Mouse (Mus musculus) right cerebral cortex, postnatal 10 days (tissue): ENCODE data around the gene Nrxn2.
A peak's percentile ranks its signal among the peaks of the same experiment; 100 is the strongest.

Source experiments
- DNase-seq, 2 experiments: peaks; one replicate each; pipeline ENCODE4 v3.0.0; 2021; ENCODE audit warnings: low spot score in 2 of 2

Nrxn2 gene

DNA sequence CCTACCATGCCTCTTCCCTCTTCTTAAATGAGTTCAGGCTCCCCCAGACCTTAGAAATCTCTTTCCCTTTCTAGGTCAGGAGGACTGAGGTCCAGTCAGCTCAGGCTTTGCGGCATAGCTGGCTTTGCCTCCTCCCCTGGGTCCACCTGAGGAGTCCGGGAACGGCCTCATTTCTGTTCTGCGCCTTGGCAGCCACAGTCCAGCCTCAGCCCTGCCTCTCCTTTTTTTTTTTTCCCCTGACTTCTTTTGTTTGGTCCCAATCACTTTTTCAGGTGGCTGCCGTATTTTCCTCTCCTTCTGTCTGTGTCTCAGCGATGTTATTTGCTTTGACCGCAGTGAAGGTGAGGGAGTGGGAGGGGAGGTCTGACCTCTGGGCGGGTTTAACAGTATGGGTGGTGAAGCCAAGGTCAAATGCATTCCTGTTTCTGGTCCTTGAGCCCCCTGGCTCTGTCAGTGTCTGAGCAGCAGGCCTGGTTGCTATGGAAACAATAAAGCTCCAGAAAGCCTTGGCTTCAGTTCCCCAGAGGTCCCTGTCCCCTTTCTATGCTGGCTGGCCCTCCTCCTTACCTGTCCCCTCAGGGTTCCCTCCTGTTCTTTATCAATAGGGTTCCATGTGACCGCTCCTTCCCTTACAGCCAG lies 34.3 kb downstream of the Nrxn2 start:
- no peak for DNase-seq

DNA sequence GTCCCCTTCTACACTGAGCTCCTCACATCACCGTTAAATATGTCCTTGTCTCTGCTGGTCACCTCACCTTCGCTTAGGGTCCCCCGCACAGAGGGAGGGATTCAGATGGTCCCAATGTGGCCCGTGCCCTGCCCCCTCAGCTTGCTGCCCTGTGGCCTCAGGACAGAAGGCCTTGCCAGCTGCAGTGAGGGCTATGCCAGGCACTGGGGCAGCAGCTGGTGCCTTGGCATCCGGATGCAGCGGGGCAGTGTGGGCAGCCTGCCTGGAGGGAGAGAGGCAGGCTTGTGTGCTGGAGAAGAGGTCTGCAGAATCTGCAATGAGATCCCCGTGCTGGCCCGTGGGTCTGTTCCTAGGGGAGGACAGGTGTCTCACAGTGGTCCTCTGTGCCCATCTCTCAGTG lies 34.8 kb downstream of the Nrxn2 start:
- DNase-seq, result peak; percentile 91

DNA sequence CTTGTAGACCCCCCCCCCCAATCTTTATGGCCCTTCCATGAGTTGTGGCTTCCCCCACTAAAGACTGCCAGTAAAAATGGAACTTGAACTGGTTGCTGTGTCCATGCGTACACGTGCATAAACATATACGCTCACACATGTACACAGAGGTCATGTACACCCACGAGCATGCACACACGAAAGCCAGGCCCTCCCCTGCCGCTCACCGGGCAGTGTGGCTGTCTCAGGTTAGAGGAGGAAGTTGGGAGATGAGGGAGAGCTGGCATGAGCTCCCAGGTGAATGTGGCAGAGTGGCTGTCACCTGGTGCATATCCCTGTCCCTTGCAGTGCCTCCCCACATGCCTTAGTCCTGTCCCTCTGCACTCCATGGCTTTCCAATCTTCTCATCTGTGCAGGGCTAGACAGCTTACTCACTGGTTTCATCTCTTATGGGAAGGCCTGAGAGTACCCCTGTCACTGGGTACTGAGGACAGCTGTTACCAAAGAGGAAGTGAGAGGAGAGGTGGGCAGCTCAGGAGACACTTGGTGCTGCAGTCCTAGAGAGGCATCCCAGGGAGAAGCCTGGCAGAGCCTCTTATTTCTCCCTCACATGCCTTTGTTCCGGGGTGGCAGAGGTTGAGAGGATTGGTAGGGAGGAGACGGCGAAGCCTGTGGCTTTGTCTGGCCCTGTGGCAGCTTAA lies 35.6 kb downstream of the Nrxn2 start:
- DNase-seq, result no peak

DNA sequence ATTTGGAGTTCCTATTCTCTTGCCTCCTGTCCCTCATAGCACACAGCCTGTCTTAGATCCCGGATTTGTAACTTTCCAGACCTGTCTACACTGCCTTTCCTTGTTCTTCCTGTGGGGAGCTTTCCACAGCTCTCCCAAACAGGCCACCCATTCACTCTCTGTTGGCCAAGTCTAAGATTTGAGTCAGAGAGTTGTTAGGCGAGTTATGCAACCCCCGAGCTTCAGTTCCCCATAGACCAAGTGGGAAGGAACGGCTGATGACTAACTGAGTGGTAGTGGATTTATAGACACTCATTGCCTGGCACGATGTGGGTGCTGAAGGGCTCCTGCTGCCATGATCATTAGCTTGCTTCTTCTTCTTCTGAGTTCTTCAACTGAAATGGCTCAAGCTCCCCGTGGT lies 41.0 kb downstream of the Nrxn2 start:
- DNase-seq, result no peak

DNA sequence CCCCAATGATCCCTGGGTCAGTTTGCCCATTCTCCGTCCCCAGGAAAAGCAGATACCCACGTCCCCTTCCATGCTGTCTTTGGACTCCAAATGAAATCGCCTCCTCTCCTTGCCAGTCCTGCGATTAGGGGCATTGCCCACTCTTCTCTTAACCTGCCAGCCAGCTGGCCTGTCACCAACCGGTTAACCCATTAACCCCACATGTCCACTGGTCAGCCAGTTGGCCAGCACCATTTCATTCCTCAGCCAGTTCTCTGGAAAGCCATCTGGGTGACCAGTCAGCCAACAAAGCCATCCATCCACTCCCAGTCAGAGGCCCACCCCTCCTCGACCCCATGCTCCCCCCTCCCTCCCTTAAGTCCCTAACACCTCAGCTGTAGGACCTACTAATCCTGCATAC lies 44.3 kb downstream of the Nrxn2 start:
- DNase-seq, result peak in 1 of 2 experiments; percentile 52

DNA sequence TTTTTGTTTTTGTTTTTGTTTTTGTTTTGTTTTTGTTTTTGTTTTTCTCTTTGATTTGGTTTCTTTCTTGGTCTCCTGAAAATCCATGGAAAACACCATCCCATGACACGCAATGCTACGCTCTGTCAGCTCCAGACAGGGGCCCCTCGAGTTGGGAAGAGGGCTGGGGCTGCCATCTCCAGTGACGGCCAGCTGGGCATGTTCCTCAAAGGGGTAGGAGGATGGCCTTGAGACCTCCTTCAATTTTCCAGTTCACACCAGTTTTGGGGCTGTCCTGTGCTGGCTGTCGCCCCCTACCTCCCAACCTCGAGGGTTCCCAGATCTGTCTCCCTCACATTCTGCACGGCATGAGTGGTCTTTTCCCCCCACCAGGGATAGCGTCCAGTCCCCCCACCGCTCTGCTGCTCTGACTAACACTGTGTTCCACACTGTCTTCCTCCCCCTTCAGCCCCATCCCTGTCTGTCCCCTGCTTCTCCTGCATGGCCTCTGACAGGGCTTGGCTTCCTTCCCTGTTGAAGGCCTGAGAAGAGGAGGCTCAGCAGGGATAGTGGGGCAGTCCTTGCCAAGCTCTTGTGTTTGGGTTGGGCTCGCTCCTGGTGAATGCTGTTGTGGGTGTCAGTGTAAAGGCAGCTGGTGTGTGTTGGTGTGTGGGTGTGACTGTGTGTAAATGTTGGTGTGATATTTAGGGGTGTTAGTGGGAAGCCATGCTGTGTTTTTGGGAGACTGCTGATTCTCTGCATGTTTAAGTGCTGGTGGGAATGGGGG lies 46.0 kb downstream of the Nrxn2 start:
- peak; percentile 72 to 83 for DNase-seq

DNA sequence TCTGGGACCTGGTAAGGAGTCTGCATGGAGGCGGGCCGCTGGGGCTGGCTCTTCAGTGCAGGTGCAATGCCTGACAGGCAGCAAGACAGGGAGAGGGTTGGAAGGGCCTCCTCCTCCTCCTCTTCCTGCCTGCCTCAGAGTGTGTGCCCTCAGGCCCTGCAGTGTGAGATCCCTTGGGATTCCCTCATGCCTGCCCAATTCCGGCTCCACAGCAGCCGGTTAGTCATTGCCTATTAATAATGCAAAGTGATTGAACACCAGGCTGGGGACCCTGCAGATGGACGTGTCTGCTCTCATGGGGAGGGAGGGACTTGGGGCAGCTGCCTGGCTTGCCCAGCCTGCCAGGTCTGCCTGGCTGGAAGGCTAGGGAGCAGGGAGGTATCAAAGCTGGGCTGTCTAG lies 46.6 kb downstream of the Nrxn2 start:
- DNase-seq, result no peak

DNA sequence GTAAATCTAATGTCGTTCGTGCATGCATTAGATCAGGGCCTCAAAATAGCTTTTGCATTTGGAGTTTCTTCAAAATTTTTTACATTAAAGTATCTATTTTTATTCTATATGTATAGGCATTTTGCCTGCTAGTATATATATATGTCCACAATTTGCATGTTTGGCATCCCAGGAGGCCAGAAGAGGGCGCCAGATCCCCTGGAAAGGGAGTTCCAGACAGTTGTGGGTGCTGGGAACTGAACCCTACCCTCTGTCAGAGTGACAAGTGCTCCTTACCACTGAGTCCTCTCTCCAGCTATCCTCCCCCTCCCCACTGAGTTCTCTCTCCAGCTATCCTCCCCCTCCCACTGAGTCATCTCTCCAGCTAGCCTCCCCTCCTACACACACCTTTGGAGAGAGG lies 48.4 kb downstream of the Nrxn2 start:
- DNase-seq, result no peak

DNA sequence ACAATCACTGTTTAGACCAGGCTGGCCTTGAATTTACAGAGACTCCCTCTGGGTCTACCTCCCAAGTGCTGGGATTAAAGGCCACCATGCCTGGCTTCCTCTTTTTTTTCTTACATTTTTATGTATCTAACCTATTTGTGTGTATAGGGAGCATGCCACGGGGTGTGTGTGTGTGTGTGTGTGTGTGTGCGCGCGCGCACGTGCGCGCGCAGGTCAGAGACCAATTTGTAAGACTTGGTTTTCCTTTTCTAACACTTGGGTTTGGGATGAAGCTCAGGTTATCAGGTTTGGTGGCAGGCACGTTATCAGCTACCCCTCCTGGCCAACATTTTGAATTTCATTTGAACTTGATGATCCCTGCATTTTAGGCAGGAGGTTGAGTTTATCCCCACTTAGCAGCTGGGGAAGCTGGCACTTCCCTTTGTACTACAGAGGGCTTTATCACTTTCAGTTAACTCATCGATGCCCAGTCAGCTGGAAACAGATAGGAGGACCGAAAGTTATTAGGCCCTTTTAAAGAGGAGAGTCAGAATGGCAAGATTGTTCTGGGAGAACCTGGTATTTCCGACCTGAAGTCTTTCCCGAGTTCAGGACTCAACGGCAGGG lies 48.9 kb downstream of the Nrxn2 start:
- no peak for DNase-seq

DNA sequence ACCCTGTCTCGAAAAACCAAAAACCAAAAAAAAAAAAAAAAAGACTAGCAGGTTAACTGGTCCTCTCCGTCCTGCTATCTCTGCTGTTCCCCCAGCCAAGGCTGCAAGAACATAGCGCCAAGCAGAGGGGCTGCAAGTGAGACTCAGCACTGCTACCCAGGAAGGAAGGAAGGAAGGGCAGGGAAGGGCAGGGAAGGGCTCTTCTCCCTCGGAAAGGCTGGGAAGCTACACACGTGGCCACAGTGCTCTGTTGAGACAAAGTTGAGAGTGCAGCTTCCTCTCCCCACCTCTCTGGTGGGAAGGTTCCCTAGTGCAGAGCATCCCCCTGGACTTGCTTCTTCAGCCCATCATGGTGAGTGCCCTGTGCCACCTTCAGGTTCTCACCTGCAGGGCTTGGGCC lies 53.1 kb downstream of the Nrxn2 start:
- DNase-seq, result no peak

DNA sequence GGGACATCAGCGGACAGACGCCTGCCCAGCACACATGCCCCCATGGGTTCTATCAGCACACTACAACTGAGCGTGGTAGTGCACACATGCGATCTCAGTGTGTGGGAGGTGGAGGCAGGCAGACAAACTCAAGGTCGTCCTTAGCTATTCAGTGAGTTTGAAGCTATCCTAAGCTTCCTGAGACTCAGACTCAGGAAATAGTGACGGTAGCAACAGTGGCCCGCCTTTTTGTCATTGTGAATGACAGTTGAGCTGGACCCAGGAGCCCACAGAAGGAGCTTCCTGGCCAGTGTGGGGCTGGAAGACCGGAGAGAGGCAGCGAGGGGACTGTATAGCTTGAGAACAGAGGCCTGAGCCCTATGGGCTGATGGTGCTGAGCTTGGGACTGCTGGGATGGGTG lies 54.3 kb downstream of the Nrxn2 start:
- no peak for DNase-seq

DNA sequence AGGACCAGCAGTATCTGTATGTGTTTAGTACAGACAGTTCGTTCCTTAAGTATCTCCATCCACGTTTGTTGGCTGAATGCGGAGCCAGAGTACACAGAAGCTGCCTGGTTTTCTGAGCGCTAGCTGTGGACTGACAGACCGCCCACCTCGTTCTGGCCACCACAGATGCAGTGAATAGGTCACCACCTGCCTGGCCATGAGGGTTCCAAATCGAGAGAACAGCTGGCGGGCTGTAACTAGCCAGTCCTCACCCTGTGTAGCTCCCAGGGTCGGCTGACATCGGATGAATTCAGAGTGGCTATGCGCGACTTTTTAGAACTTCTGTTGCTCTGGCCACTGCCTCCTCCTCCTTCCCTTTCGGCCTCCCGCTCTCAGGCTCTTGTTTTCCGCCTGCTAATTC lies 56.2 kb downstream of the Nrxn2 start:
- DNase-seq, result no peak

DNA sequence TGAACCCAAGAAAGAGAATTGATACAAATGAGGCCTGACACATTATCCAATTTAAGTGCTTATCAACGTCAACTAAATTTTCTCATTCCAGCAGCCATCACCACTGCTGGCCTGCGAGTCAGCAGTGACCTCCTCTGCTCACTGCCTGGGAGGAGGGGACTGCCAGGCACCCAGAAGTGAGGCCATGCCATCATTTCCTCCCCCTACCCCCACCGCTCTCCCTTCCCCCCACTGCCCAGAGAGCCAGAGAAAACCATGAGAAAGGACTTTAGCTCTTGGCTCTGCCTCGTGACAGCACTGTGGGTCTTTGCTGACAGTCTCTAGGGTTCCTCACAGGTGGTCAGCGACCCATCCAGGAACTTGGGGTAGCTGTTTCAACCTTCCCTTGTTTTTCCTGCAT lies 56.6 kb downstream of the Nrxn2 start:
- no peak for DNase-seq

DNA sequence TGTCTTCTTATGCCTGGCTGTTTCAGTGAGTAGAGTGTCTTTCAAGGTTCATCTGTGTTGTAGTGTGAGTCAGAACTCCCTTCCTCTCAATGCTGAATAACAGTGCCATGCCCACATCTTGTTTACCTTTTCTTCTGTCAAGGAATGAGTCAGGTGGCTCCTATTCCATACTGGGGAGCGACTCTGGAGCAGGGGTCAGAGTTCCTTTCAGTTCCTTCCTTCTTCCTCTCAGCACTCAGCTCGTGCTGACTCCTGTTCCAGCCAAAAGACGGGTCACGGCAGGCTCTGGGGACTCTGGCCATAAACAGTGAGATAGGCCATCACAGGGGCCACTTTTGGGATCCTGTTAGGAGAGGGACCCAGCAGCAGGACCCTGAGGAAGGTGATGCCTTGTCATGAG lies 58.5 kb downstream of the Nrxn2 start:
- DNase-seq, result no peak

DNA sequence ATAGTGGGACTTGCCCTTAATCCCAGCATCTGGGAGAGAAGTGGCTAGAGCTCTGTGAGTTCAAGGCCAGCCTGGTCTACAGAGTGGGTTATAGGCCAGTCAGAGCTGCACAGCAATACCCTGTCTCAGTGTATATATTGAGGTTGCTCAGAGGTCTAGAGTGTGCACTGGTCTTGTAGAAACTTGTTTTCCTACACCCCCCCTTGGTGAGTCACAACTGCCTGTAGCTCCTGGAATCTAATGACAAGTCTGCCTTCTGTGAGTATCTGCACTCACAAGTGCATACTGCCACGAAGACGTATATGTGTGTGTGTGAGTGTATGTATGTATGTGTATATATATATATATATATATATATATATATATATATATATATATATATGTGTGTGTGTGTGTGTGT lies 60.0 kb downstream of the Nrxn2 start:
- no peak for DNase-seq

DNA sequence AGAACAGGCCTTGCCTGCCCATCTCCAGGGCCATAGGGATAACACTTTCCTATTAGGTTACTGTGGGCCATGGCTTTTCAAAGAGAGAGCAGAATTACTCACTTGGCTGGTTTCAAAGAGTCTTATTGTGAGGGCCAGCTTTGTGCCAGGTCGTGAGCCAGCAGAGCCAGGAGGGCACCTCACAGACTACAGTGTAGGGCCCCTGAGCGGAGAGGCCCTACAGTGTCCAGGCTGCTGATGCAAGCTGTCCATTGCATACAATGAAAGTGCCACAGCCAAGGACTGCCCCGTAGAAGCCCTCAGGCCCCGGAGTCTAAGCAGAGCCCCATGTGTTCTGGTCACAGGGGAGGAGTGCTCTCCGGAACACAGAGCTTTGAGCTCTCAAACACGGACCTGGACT lies 64.4 kb downstream of the Nrxn2 start:
- DNase-seq, result no peak

DNA sequence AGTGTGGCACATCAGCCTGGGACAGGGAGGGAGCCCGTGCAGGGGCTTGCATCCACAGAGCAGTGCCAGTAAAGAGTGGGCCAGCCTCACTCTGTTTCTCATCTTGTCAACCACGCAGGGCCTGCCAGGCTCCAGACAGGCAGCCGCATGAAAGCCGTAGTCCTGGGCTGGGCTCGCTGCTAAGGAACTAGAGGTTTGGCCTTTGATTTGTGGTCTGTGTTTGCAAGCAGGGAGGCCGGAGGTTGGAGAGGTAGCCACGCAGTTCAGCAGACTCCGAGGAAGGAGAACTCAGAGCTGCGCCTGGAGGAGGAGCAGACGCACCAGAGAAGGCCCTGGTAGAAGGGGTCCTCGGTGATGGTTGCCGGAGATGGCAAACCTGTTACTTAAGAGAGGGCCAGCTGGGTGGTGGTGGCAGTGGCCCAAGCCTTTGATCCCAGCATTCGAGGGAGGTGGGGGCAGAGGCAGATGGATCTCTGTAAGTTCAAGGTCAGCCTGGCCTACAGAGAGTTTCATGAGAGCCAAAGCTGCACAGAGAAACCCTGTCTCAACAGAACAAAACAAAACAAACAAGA lies 66.6 kb downstream of the Nrxn2 start:
- DNase-seq, result no peak

DNA sequence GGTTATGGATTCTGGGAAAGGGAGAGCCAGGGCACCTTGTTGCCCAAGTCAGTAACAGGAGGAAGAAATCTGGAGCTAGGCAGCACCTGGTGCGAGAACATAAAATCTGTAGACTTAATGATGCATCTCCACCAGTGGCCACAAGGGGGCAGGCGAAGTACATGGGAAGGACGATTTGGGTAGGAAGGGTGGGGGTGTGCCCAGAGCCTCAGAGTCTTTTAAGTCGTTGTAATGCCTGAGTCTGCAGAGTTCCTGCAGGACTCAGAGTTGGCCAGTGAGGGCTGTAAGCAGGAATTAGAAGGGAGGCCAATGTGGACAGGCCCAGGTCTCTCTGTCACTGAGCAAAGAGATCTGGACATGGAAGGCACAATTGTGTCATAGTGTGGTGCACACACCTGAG lies 70.5 kb downstream of the Nrxn2 start:
- peak; percentile 90 to 95 for DNase-seq

DNA sequence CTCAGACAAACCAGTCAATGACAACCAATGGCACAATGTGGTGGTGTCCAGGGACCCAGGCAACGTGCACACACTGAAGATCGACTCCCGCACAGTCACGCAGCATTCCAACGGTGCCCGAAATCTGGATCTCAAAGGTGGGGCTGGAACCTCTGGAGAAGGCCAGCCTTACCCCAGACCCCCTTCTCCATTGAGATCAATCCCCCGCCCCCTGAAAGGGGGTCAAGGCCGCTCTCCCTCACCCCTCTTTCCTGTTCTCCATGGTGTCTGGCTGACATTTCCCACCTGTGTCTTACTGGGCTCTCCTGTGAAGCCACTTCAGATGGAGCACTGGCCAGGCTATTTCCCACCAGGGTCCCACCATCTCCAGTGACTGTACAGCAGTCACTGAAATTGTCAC lies 73.0 kb downstream of the Nrxn2 start:
- no peak for DNase-seq

DNA sequence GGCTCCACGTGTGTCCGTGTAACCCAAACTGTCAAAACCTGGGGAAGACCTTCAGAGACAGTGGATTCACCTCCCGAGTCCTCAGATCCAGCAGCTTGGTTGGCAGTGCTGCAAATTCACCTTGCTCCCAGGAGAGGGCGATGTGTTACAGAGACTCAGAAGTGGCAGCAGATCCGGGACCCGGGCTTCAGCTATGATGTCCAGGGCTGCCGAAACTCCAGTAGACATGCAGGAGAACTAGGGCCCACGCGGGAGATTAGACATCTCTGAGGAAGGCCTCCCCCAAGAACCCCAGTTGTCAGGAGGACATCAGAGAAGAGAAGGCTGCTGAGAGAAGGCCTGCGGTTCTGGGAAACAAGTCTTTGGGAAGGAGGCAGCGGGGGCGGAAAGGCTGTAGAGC lies 73.6 kb downstream of the Nrxn2 start:
- peak; percentile 84 to 89 for DNase-seq

DNA sequence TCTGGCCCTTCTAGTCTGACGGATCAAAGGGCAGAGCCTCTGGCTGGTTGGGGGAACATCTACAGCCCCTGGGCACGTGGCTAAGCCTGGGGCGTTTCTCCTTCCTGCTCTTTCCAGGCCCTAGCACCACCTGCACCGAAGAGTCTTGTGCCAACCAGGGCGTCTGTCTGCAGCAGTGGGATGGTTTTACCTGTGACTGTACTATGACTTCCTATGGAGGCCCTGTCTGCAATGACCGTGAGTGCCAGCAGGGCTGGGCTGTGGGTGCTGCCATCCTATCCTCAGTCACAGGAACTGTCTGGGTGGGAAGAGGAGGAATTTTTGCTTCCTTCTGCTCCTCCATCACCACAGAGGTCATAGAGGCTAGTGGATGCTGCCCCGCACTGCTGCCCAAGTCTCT lies 74.7 kb downstream of the Nrxn2 start:
- DNase-seq, result no peak

DNA sequence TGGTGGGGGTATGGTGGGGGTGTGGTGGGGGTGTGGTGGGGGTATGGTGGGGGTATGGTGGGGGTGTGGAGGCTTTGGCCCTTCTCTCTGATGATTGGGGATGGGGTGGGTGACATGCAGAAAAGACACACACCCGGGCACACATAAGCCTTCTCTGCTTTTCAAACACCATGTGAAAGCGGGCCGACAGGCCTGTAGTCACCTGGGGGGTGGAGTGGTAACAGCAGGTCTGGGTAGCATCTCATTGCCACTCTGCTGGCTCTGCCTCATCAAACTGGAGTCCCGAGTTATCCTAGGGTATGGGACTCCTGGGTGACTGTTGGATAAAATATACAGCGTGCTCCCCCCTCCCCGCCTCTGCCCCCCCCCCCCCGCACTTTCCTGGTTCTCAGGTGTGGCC lies 75.5 kb downstream of the Nrxn2 start:
- no peak for DNase-seq
